Mouse (Mus musculus): Measurements from ENCODE around the gene Csrp3. TPM values are rescaled to one million over a fixed set of nuclear protein-coding genes. Genes with fewer than 3 reads are reported as not detected.

Csrp3 gene
- total and polyA plus RNA-seq, 3 experiments, result 1.7 to 2.3 TPM; not detected in 1

DNA sequence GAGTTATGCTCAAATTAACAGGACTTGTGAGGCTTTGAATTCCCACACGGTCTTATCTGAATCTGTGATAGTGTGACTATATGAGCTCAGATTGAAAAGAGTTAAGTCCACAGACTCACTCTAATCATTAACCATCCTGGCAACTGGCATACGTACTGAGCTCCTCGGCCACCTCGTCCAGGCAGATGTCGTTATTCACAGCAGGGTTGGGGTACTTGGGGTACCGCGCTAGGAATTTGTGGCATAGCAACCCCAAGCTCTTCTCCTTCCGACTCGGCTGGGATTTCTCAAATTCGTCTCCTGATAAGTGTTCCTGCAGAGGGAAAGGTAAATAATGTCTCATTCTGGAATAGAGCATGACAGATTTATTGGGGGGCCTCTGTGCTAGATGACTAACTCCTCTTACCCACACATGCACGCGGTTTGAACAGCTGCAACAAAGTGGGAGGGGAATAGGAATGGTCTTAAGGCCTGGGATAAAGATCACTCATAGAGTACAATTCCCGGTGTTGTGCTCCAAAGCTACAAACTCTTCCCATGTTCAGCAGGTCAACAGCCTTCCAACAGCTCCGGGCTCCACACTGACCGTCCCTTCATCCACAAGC, 30.1 kb upstream of the Csrp3 start:
- Histone ChIP-seq H3K4me1 (ENCODE audit: control insufficient read depth in 1 of 2, insufficient read depth in 2 of 2) (peaks cover 4 to 13% of the 10 kb centered on the region in 2 experiments; a peak in 3 of 4 replicates), H3K9ac (ENCODE audit: insufficient read depth, low read depth) (no peak overlapping the region), H3K4me3 (replicated peaks in 1 of 3; ENCODE audit: low read depth in 2 of 3, low read length in 2 of 3, poor library complexity in 1 of 3) (no peak overlapping the region), H3K79me2 (replicated peaks; ENCODE audit: control insufficient read depth, extremely low read depth, insufficient read depth, poor library complexity, severe bottlenecking) (no peaks in the 10 kb centered on the region; the same call in 1 of the 2 replicates), H3K36me3 (replicated peaks in 1 of 2; ENCODE audit: control insufficient read depth in 1 of 2, insufficient read depth in 1 of 2, low read length in 1 of 2) (peaks cover 29 to 51% of the 10 kb centered on the region in 2 experiments), H3K4me2 (ENCODE audit: insufficient read depth, low read depth, poor library complexity, severe bottlenecking) (no peak overlapping the region), H3K9me3 (replicated peaks; ENCODE audit: low read length) (no peaks in the 10 kb centered on the region), H3K27ac (ENCODE audit: insufficient read depth, low read depth) (no peak overlapping the region), H3K27me3 (replicated peaks) (peaks cover 12% of the 10 kb centered on the region)
- TF ChIP-seq GABPA (IDR thresholded peaks at IDR 0.05; ENCODE audit: insufficient replicate concordance, low read depth, low read length), result no peak
- TF ChIP-seq IRF4 (IDR thresholded peaks at IDR 0.05; ENCODE audit: low read depth, low read length), result no peak
- no peak for TF ChIP-seq ZMIZ1 (IDR thresholded peaks at IDR 0.05; ENCODE audit: low read depth, low read length)
- no peak for TF ChIP-seq ELF1 (IDR thresholded peaks at IDR 0.05; ENCODE audit: low read depth, low read length)
- TF ChIP-seq MXI1 (IDR thresholded peaks at IDR 0.05; ENCODE audit: low read depth, low read length), result no peak
- TF ChIP-seq SMC3 (IDR thresholded peaks at IDR 0.05; ENCODE audit: low read depth, low read length), result no peak
- no peak for TF ChIP-seq JUND (conservative IDR thresholded peaks at IDR 0.05; ENCODE audit: low read depth, low read length)
- no peak for TF ChIP-seq CTCF (conservative IDR thresholded peaks at IDR 0.05 in 1 of 2, IDR thresholded peaks at IDR 0.05 in 1 of 2; ENCODE audit: low read depth in 2 of 2, low read length in 2 of 2)
- no peak for TF ChIP-seq TCF12 (IDR thresholded peaks at IDR 0.05; ENCODE audit: low read depth, low read length)
- no peak for TF ChIP-seq MAFK (IDR thresholded peaks at IDR 0.05; ENCODE audit: insufficient replicate concordance, low read length)
- TF ChIP-seq KAT2A (IDR thresholded peaks at IDR 0.05; ENCODE audit: insufficient replicate concordance, low read length), result no peak
- in situ Hi-C loops (cut with MboI; ENCODE audit: low pct_ligation_motif_present, low pct_unique_long_range_greater_than_20kb, low sequenced_read_pairs) (loop anchor here (5.0 kb wide), 1 partner anchor 121 kb away; no protein-coding TSS in a partner anchor), dilution Hi-C loops (cut with MboI; ENCODE audit: extremely low pct_ligation_motif_present, extremely low pct_unique_long_range_greater_than_20kb, low sequenced_read_pairs) (no loop called here)
- DNase-seq (ENCODE audit: extremely low read depth), result no peak

DNA sequence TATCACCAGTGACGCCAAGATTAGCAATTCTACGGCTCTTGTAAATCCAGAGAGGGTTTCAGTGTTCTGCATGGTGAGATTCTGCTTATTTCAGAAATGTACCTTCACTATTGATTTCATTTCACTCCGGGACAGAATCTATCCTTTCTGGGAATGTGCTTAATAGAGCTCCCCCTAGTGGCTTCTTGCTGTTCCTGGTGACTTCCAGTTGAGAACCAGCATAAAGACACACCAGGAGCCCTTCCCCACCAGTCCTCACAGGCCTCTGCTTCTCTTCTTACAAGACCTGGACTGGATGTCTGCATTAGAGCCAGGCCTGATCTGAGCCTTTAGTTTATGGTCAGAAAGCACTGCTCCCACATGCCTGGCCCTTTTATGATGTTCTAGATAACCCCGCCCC, 28.7 kb upstream of the Csrp3 start:
- in situ Hi-C loops (cut with MboI; ENCODE audit: low pct_ligation_motif_present, low pct_unique_long_range_greater_than_20kb, low sequenced_read_pairs), result loop anchor here (5.0 kb wide), 1 partner anchor 119 kb away; no protein-coding TSS in a partner anchor
- Histone ChIP-seq H3K4me1 (ENCODE audit: control insufficient read depth in 1 of 2, insufficient read depth in 2 of 2) (peaks cover 2 to 8% of the 10 kb centered on the region in 2 experiments; a peak in 3 of 4 replicates), H3K27ac (ENCODE audit: insufficient read depth, low read depth) (no peak overlapping the region), H3K79me2 (replicated peaks; ENCODE audit: control insufficient read depth, extremely low read depth, insufficient read depth, poor library complexity, severe bottlenecking) (no peaks in the 10 kb centered on the region; the same call in 1 of the 2 replicates), H3K9me3 (replicated peaks; ENCODE audit: low read length) (no peaks in the 10 kb centered on the region), H3K9ac (ENCODE audit: insufficient read depth, low read depth) (no peak overlapping the region), H3K4me3 (replicated peaks in 1 of 3; ENCODE audit: low read depth in 2 of 3, low read length in 2 of 3, poor library complexity in 1 of 3) (no peak overlapping the region), H3K27me3 (replicated peaks) (no peaks in the 10 kb centered on the region), H3K4me2 (ENCODE audit: insufficient read depth, low read depth, poor library complexity, severe bottlenecking) (0 out of 2 replicates have a peak overlapping the region, but pooled peaks have one; percentile 37), H3K36me3 (replicated peaks in 1 of 2; ENCODE audit: control insufficient read depth in 1 of 2, insufficient read depth in 1 of 2, low read length in 1 of 2) (peaks cover 41 to 64% of the 10 kb centered on the region in 2 experiments)
- TF ChIP-seq CTCF (conservative IDR thresholded peaks at IDR 0.05 in 1 of 2, IDR thresholded peaks at IDR 0.05 in 1 of 2; ENCODE audit: low read depth in 2 of 2, low read length in 2 of 2) (peak; percentile 66 to 80), RAD21 (IDR thresholded peaks at IDR 0.05; ENCODE audit: low read depth, low read length) (peak; percentile 51), CHD2 (IDR thresholded peaks at IDR 0.05; ENCODE audit: low read length) (no peak), SMC3 (IDR thresholded peaks at IDR 0.05; ENCODE audit: low read depth, low read length) (peak; percentile 69)
- dilution Hi-C loops (cut with MboI; ENCODE audit: extremely low pct_ligation_motif_present, extremely low pct_unique_long_range_greater_than_20kb, low sequenced_read_pairs), result no loop called here
- DNase-seq (ENCODE audit: extremely low read depth), result peak; percentile 63

All from CH12.LX (cell line).